Mouse (Mus musculus) lung, adult 2 months (tissue): ENCODE results near the gene Brd4. TPM values are rescaled to one million over a fixed set of nuclear protein-coding genes. Genes with fewer than 3 reads are reported as not detected.

Experiments used
- DNase-seq: peaks from one replicate; pipeline ENCODE4 v3.0.0; 2022
- H3K4me1 ChIP-seq: fragments of 200-500 bp; 2 replicates; pipeline ENCODE4 v1.6.1; 2011; ENCODE audit warnings: low read length; ENCODE audit not compliant: control insufficient read depth, insufficient read depth
- H3K4me3 ChIP-seq: fragments of 200-500 bp; replicated peaks from 2 replicates; pipeline ENCODE3; 2011; ENCODE audit warnings: low read depth, mild to moderate bottlenecking, control low read depth, low read length; ENCODE audit errors: extremely low read depth
- CTCF ChIP-seq: fragments of 200-500 bp; IDR thresholded peaks from 2 replicates; pipeline ENCODE4 v1.5.1; 2011; ENCODE audit warnings: mild to moderate bottlenecking, low read length, control low read depth; ENCODE audit not compliant: insufficient read depth
- POLR2A ChIP-seq: fragments of 200-500 bp; IDR thresholded peaks from 2 replicates; pipeline ENCODE4 v1.6.1; 2011; ENCODE audit warnings: low read depth, mild to moderate bottlenecking, control low read depth, low read length, borderline replicate concordance; ENCODE audit errors: extremely low read depth
- WGBS: fragments of 180-500 bp; shearing (Covaris S2); methylation state at CpG from one replicate; pipeline ENCODE4 v1.1.7; 2018; 5-methylcytosine and 5-hydroxymethylcytosine counted together
- polyA plus RNA-seq: library from polyadenylated mRNA; depleted of rRNA; stranded (reverse); fragments of >200 nt; gene quantifications from 2 replicates; pipeline ENCODE4 v1.2.3, GENCODE M21; 2012

Gene Brd4
- polyA plus RNA-seq, 1 experiment = 35.2 TPM

- TF ChIP-seq POLR2A (no peak), CTCF (no peak)
- Histone ChIP-seq H3K4me3 (peak overlapping the region; percentile 92), H3K4me1 (peaks cover 18% of the 10 kb centered on the region)
- 3% methylated on average over 7 of the region's 7 CpGs for WGBS
- no peak for DNase-seq
These were observed 1.2 kb downstream of the Brd4 start for GRCm38 (mm10) chr17:32283341-32283740.

DNA sequence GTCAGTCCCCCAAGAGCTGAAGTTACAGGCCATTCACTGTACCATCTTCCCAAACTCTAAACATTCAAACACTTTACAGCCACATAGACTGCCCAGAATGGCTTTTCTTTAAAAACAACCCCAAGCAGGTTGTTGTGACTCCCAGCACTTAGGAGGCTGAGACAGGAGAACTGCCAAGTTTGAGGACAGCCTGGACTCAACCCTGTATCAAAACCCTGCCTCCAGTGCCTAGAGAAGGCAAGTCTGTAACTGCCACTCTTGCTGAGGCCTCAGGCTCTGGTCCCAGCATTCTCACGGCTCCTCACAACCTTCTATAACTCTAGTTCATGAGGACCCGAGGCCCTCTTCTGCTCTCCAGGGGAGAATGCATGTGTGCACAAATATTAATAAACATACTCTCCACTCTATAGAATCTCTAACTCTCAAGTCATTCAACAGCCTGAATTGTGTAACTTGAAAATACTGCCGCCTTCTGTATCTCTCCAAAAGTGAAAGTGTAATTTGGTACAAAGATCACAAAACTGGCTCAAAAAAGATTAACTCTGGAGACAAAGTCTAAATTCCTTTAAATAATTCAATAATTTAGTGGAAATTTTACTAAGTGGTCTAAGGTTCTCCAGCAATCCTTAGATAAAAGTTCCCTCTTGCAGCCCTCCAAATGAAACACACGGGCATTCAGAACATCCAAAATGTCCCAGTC lies 2.8 kb downstream of the Brd4 start:
- no peak for DNase-seq
- H3K4me1 ChIP-seq = peaks cover 22% of the 10 kb centered on the region
- WGBS = 32% methylated on average over 4 of the region's 4 CpGs
- no peak for TF ChIP-seq POLR2A
- TF ChIP-seq CTCF = no peak
- H3K4me3 ChIP-seq = no peak overlapping the region

- no peak overlapping the region for H3K4me3 ChIP-seq
- peaks cover 22% of the 10 kb centered on the region for H3K4me1 ChIP-seq
- DNase-seq = no peak
- 73% methylated on average over 2 of the region's 2 CpGs for WGBS
- TF ChIP-seq CTCF = no peak
- TF ChIP-seq POLR2A = no peak
These were observed 3.4 kb downstream of the Brd4 start for GRCm38 (mm10) chr17:32281126-32281525.

- no peak for DNase-seq
- no peak for TF ChIP-seq CTCF
- no peak for TF ChIP-seq POLR2A
- 46% methylated on average over 3 of the region's 3 CpGs for WGBS
These were observed 3.9 kb downstream of the Brd4 start for GRCm38 (mm10) chr17:32280575-32280974.

GRCm38 (mm10) chr17:32277201-32277600 lies 7.3 kb downstream of the Brd4 start:
- Histone ChIP-seq H3K4me1 (peaks cover 27% of the 10 kb centered on the region), H3K4me3 (no peak overlapping the region)
- DNase-seq = no peak
- 71% methylated on average over 1 of the region's 1 CpGs for WGBS
- TF ChIP-seq CTCF (no peak), POLR2A (no peak)

More at GRCm38 (mm10) chr17:32280575-32280974, 3.9 kb downstream of the Brd4 start:
- Histone ChIP-seq H3K4me1 (peaks cover 26% of the 10 kb centered on the region), H3K4me3 (no peak overlapping the region)

- no peak for DNase-seq
- WGBS = 41% methylated on average over 3 of the region's 3 CpGs
- no peak overlapping the region for H3K4me3 ChIP-seq
- TF ChIP-seq POLR2A (no peak), CTCF (no peak)
- H3K4me1 ChIP-seq = peaks cover 20% of the 10 kb centered on the region
These were observed 9.0 kb downstream of the Brd4 start for GRCm38 (mm10) chr17:32275568-32275967.

DNA sequence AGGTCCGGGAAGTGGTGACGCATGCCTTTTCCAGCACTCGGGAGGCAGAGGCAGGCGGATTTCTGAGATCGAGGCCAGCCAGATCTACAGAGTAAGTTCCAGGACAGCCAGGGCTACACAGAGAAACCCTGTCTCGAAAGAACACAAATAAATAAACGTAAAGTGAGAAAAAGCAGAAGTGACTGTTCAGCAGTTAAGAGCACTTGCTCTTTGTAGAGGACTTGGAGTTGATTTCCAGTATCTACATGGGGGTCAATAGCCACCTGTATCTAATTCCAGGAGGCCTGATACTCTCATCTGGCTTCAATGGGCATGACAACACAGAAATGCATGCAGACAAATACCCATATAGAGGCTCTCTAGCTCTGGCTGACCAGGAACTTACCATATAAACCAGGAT lies 15.4 kb downstream of the Brd4 start:
- Histone ChIP-seq H3K4me1 (peaks cover 30% of the 10 kb centered on the region), H3K4me3 (no peak overlapping the region)
- 66% methylated on average over 7 of the region's 7 CpGs for WGBS
- no peak for TF ChIP-seq CTCF
- no peak for TF ChIP-seq POLR2A
- DNase-seq = no peak

DNA sequence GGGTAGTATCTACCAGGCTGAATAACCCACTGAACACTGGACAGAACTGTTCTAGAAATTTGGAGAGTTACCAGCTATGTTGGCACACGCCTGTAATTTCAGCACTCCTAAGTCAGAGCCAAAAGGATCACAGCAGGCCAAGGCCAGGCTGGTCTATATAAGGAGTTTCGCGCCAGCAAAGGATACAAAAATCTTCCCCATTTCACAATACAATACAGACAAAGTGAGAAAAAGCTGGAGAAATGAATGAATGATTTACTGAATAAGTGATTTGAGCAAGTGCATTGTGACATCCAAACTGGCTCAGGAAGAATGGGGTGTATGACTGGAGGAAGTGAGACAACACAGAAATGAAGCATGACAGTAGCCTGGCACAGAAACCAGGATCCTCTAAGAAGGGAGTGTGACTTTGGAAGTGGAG lies 16.0 kb downstream of the Brd4 start:
- 43% methylated on average over 3 of the region's 3 CpGs for WGBS
- H3K4me3 ChIP-seq = no peak overlapping the region
- no peak for TF ChIP-seq CTCF
- no peak for TF ChIP-seq POLR2A
- H3K4me1 ChIP-seq = peaks cover 32% of the 10 kb centered on the region
- DNase-seq = no peak

DNA sequence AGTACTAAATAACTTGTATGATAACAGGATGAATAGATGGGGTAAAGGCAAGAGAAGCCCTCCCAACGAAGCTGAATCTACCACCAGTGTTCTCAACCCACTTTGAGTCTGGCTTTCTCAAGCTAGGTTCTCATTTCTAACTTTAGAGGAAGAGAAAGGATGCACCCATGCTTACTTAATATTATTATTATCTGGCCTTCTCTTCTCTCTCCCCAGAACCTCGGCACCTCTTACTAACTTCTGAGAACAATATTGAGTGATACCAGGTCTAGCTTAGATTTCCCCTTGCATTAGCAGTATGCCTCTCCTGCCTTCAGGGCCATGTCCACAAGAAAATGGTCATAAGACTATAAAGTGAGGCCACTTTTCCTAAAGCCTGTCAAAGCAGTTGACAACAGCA lies 16.4 kb downstream of the Brd4 start:
- 56% methylated on average over 2 of the region's 2 CpGs for WGBS
- Histone ChIP-seq H3K4me1 (peaks cover 32% of the 10 kb centered on the region), H3K4me3 (no peak overlapping the region)
- DNase-seq = no peak
- TF ChIP-seq POLR2A = no peak
- no peak for TF ChIP-seq CTCF

GRCm38 (mm10) chr17:32267617-32268016 lies 16.9 kb downstream of the Brd4 start:
- H3K4me1 ChIP-seq = peaks cover 29% of the 10 kb centered on the region
- WGBS = 22% methylated on average over 1 of the region's 1 CpGs
- DNase-seq = no peak
- no peak overlapping the region for H3K4me3 ChIP-seq
- no peak for TF ChIP-seq POLR2A
- no peak for TF ChIP-seq CTCF

DNA sequence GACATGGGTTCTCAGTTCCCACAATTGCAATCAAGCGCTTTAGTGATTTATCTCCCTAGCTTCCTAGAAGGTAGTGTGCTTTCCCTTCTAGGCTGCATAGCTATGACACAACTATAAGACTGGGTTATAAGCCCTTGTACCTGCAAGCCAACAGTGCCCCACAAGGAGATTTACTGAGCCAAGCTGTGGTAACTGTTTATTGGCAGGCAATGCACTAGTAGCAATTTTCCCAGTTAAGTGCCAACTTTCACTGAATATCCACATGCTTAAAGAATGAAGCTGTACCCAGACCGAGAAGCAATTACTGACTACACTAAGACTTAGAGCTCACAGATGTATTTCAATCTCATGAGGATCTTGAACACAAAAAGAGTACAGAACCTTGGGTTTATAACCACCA lies 20.9 kb downstream of the Brd4 start:
- Histone ChIP-seq H3K4me1 (peaks cover 18% of the 10 kb centered on the region), H3K4me3 (no peak overlapping the region)
- WGBS = 61% methylated on average over 2 of the region's 2 CpGs
- DNase-seq = no peak
- TF ChIP-seq POLR2A (no peak), CTCF (no peak)
